Mouse (Mus musculus) heart, adult 18-20 months (tissue): ENCODE measurements around the gene Tmem260. TPM values are rescaled to one million over a fixed set of nuclear protein-coding genes. Genes with fewer than 3 reads are reported as not detected.

Source experiments
- DNase-seq, 2 experiments: peaks; one replicate each; pipeline ENCODE4 v3.0.0; 2021 to 2022; ENCODE audit warnings: mixed read lengths in 1 of 2
- total RNA-seq, 2 experiments: library from RNA; stranded (reverse); gene quantifications; 2 replicates each; pipeline ENCODE4 v1.2.3; 2021

The Tmem260 gene
- total RNA-seq, 2 experiments from 2014 or later, result 8.6 to 12.2 TPM

GRCm38 (mm10) chr14:48553216-48553615, 107.3 kb downstream of the Tmem260 start:
- no peak for DNase-seq

GRCm38 (mm10) chr14:48553754-48554153, 107.8 kb downstream of the Tmem260 start:
- DNase-seq, result no peak

GRCm38 (mm10) chr14:48558975-48559374, 113.1 kb downstream of the Tmem260 start:
- no peak for DNase-seq

GRCm38 (mm10) chr14:48559736-48560135, 113.8 kb downstream of the Tmem260 start:
- DNase-seq, result no peak

GRCm38 (mm10) chr14:48566596-48566995, 120.7 kb downstream of the Tmem260 start:
- no peak for DNase-seq

Other genes starting within 250 kb of the Tmem260 start
- gene Otx2, start 227.7 kb downstream of the Tmem260 start, total RNA-seq, result not detected